Mouse (Mus musculus) myocyte (in vitro differentiated cells): ENCODE results near the gene Il34. TPM values are rescaled to one million over a fixed set of nuclear protein-coding genes. Genes with fewer than 3 reads are reported as not detected.
A peak's percentile ranks its signal among the peaks of the same experiment; 100 is the strongest.

Source experiments
- H3K27me3 ChIP-seq: one replicate; pipeline ENCODE4 v1.6.1; 2011; ENCODE audit not compliant: control insufficient read depth, insufficient read depth, insufficient read length
- H3K36me3 ChIP-seq: one replicate; pipeline ENCODE4 v1.6.1; 2011; ENCODE audit not compliant: control insufficient read depth, insufficient read depth
- H3K4me2 ChIP-seq: one replicate; pipeline ENCODE4 v1.6.1; 2011; ENCODE audit warnings: low read depth, control low read depth
- H3K4me3 ChIP-seq: one replicate; pipeline ENCODE4 v1.5.1; 2011; ENCODE audit warnings: mild to moderate bottlenecking, control low read depth, moderate library complexity
- H3K79me2 ChIP-seq: one replicate; pipeline ENCODE4 v1.6.1; 2011; ENCODE audit not compliant: control insufficient read depth, insufficient read depth
- H3ac ChIP-seq: one replicate; pipeline ENCODE4 v1.6.1; 2011; ENCODE audit not compliant: control insufficient read depth, insufficient read length
- CEBPB ChIP-seq: IDR thresholded peaks from 2 replicates; pipeline ENCODE4 v1.6.1; 2011; ENCODE audit warnings: mild to moderate bottlenecking, moderate library complexity; ENCODE audit not compliant: poor library complexity, insufficient read depth, severe bottlenecking
- E2F4 ChIP-seq: IDR thresholded peaks from one replicate; pipeline ENCODE4 v1.6.1; 2011; ENCODE audit warnings: mild to moderate bottlenecking, control low read depth, moderate library complexity; ENCODE audit not compliant: insufficient read depth
- MAX ChIP-seq: IDR thresholded peaks from one replicate; pipeline ENCODE4 v1.6.1; 2011; ENCODE audit warnings: low read depth, mild to moderate bottlenecking, control low read depth
- MYOD1 ChIP-seq, 3 experiments: IDR thresholded peaks; one replicate each; pipeline ENCODE4 v1.6.1; 2011; ENCODE audit warnings: control low read depth in 2 of 3, low read depth in 2 of 3, mild to moderate bottlenecking in 2 of 3, moderate library complexity in 1 of 3; ENCODE audit not compliant: insufficient read length in 2 of 3, control insufficient read depth in 1 of 3
- MYOG ChIP-seq, 3 experiments: IDR thresholded peaks; one replicate each; pipeline ENCODE4 v1.6.1; 2011; ENCODE audit warnings: control low read depth in 2 of 3, low read depth in 2 of 3, mild to moderate bottlenecking in 2 of 3; ENCODE audit not compliant: insufficient read length in 2 of 3, control insufficient read depth in 1 of 3, insufficient read depth in 1 of 3
- POLR2A ChIP-seq: IDR thresholded peaks from one replicate; pipeline ENCODE4 v1.6.1; 2011; ENCODE audit warnings: low read depth, mild to moderate bottlenecking, control low read depth, moderate library complexity; ENCODE audit not compliant: insufficient read length
- POLR2AphosphoS2 ChIP-seq: IDR thresholded peaks from one replicate; pipeline ENCODE4 v1.6.1; 2011; ENCODE audit warnings: low read depth, control low read depth; ENCODE audit not compliant: insufficient read length
- REST ChIP-seq: IDR thresholded peaks from one replicate; pipeline ENCODE4 v1.6.1; 2011; ENCODE audit warnings: mild to moderate bottlenecking, control low read depth, moderate library complexity; ENCODE audit not compliant: insufficient read depth, insufficient read length
- SRF ChIP-seq: IDR thresholded peaks from one replicate; pipeline ENCODE4 v1.6.1; 2011; ENCODE audit warnings: low read depth; ENCODE audit not compliant: control insufficient read depth, insufficient read length
- TCF12 ChIP-seq: IDR thresholded peaks from one replicate; pipeline ENCODE4 v1.6.1; 2011; ENCODE audit warnings: mild to moderate bottlenecking, control low read depth; ENCODE audit not compliant: poor library complexity, insufficient read depth, severe bottlenecking
- TCF3 ChIP-seq: IDR thresholded peaks from one replicate; pipeline ENCODE4 v1.6.1; 2011; ENCODE audit warnings: low read depth, control low read depth; ENCODE audit not compliant: insufficient read length
- USF1 ChIP-seq: IDR thresholded peaks from one replicate; pipeline ENCODE4 v1.6.1; 2011; ENCODE audit warnings: low read depth, mild to moderate bottlenecking, control low read depth, moderate library complexity
- polyA plus RNA-seq: library from polyadenylated mRNA; unstranded; fragments of >200 nt; fragmentation: generic; extraction: Trizol; gene quantifications from one replicate; pipeline ENCODE4 v1.2.1, GENCODE M21; 2012; ENCODE audit warnings: missing spikeins

Il34 gene
- polyA plus RNA-seq, 1 experiment: 13.4 TPM

DNA sequence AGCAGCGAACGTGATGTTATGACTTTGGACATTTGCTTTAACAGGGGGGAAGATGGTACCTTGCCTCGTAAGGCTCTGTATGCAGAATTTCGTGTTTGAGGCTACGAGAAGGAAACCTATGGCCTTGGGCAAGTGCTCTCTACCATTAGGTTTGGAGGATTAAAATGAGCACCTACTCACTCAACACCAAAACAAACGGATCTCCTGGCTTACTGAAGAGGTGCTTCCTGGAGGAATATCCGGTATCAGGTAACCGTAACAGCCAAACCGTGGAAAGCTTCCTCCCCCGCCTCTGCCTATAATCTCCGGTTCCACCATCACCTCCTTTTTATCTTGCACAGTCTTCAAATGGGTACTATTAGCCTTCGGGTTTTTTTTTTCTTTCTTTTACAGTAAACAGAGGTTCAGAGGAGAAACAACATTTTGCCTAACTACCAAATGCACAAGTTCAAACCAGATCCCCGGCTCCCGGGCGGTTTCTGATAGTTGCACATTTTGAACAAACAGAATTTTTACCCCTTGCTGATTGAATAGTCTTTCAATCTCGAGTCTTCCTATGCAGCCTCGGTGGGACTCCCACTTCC, 40.2 kb upstream of the Il34 start:
- peaks cover 47% of the 10 kb centered on the region for H3K36me3 ChIP-seq
- peaks cover 80% of the 10 kb centered on the region for H3K79me2 ChIP-seq
- H3K4me3 ChIP-seq: peak overlapping the region; percentile 89
- TF ChIP-seq E2F4: no peak
- no peak for TF ChIP-seq MAX
- TF ChIP-seq POLR2AphosphoS2: peak; percentile 25
- TF ChIP-seq CEBPB: no peak
- H3K4me2 ChIP-seq: peak overlapping the region; percentile 73
- H3K27me3 ChIP-seq: no peaks in the 10 kb centered on the region
- peak overlapping the region; percentile 47 for H3ac ChIP-seq

DNA sequence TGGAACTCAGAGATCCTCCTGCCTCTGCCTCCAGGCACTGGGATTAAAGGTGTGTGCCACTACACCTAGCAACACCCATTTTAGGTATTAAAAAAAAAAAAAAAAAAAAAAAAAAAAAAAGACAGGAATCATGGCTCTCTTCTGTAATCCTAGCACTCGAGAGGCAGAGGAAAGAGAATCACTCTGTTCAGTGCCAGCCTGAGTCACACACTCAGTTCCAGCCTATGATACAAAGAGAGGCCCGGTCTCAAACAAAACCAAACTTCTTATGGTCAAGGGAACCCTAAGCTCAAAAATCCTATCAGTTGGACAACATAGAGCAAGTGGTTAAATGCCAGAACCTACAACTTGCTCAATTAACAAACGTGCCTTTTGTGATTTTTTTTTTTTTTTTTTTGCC, 39.2 kb upstream of the Il34 start:
- Histone ChIP-seq H3K4me3 (peak overlapping the region; percentile 89), H3K36me3 (peaks cover 47% of the 10 kb centered on the region), H3K4me2 (peak overlapping the region; percentile 73), H3ac (no peak overlapping the region), H3K79me2 (peaks cover 89% of the 10 kb centered on the region), H3K27me3 (no peaks in the 10 kb centered on the region)
- TF ChIP-seq REST: no peak
- no peak for TF ChIP-seq MAX
- TF ChIP-seq MYOG (IDR thresholded peaks at IDR 0.05; ENCODE audit: control insufficient read depth in 1 of 3, insufficient read depth in 1 of 3, insufficient read length in 2 of 3, low read depth in 2 of 3): no peak
- TF ChIP-seq E2F4: no peak
- TF ChIP-seq TCF3: no peak
- no peak for TF ChIP-seq SRF
- no peak for TF ChIP-seq POLR2A
- TF ChIP-seq TCF12: no peak
- TF ChIP-seq POLR2AphosphoS2: no peak
- TF ChIP-seq USF1: no peak
- no peak for TF ChIP-seq MYOD1 (IDR thresholded peaks at IDR 0.05; ENCODE audit: control insufficient read depth in 1 of 3, insufficient read length in 2 of 3, low read depth in 2 of 3)
- no peak for TF ChIP-seq CEBPB

DNA sequence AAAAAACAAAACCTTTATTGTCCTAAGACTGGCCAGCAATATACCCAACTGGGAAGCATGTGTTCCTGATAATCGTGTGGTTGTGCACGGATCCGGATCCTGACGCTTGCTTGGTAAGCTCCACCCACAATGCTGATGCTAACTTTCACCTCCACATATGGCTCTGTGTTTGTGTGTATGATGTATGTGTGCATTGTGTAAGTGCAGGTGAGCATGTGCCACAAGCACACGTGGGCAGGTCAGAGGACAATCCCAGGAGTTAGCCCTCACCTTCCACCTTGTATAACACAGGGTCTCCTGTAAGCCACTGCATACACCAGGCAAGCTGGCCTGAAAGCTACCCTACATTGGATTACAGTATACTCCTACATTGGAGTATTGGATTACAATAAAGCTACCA, 37.5 kb upstream of the Il34 start:
- Histone ChIP-seq H3ac (no peak overlapping the region), H3K4me3 (no peak overlapping the region), H3K36me3 (peaks cover 59% of the 10 kb centered on the region), H3K79me2 (peaks cover 97% of the 10 kb centered on the region), H3K27me3 (no peaks in the 10 kb centered on the region), H3K4me2 (no peak overlapping the region)
- no peak for TF ChIP-seq CEBPB
- peak; percentile 64 for TF ChIP-seq POLR2AphosphoS2
- TF ChIP-seq POLR2A: peak; percentile 27

DNA sequence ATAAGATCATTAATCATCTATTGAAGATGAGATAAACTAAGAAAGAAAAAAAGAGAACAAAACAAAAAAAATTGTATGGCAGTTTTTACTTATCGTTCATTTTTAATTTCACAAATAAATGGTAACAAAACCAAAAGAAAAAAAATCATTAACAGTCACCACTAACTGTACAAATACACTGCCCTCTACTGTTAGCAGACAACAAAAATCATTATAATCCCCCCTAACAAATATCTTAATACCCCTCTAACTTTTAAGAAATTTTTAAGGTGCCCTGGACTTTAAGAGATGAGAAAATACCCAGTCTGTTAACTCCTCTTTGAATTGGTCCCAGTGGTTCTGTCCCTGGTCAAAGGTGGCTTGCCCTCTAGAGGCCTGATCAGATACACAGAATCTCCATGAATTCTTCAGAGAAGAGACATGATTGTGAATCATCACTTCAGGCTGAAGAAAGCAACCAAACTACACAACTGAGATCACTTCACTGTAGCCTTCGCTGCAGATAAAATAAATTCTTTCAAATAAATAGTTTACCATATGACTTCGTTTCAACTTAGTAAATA, 36.4 kb upstream of the Il34 start:
- H3K36me3 ChIP-seq: peaks cover 66% of the 10 kb centered on the region
- peaks cover 97% of the 10 kb centered on the region for H3K79me2 ChIP-seq
- no peak overlapping the region for H3K4me2 ChIP-seq
- TF ChIP-seq POLR2AphosphoS2 (no peak), MYOG (IDR thresholded peaks at IDR 0.05; ENCODE audit: control insufficient read depth in 1 of 3, insufficient read depth in 1 of 3, insufficient read length in 2 of 3, low read depth in 2 of 3) (no peak), MAX (no peak), REST (no peak), E2F4 (no peak), SRF (no peak), POLR2A (no peak), TCF3 (no peak), CEBPB (no peak), MYOD1 (IDR thresholded peaks at IDR 0.05; ENCODE audit: control insufficient read depth in 1 of 3, insufficient read length in 2 of 3, low read depth in 2 of 3) (no peak), TCF12 (no peak), USF1 (no peak)
- no peak overlapping the region for H3K4me3 ChIP-seq
- no peak overlapping the region for H3ac ChIP-seq
- no peaks in the 10 kb centered on the region for H3K27me3 ChIP-seq

DNA sequence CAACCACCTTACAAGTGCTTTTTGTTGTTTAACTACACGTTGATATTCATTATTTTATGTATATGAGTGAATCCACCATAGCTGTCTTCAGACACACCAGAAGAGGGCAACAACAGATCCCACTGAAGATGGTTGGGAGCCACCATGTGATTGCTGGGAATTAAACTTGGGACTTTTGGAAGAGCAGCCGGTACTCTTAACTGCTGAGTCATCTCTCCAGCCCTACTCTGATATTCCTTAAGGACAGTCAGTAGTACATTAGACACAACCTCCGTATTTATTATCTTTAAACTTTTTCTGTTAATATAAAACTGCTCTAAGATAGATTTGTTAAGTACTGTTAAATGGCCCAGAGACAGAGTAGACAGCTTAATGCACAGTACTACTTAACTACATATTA, 26.2 kb upstream of the Il34 start:
- Histone ChIP-seq H3K27me3 (no peaks in the 10 kb centered on the region), H3K4me2 (no peak overlapping the region)
- no peak for TF ChIP-seq MYOD1 (IDR thresholded peaks at IDR 0.05; ENCODE audit: control insufficient read depth in 1 of 3, insufficient read length in 2 of 3, low read depth in 2 of 3)
- TF ChIP-seq MYOG (IDR thresholded peaks at IDR 0.05; ENCODE audit: control insufficient read depth in 1 of 3, insufficient read depth in 1 of 3, insufficient read length in 2 of 3, low read depth in 2 of 3): no peak
- no peak for TF ChIP-seq TCF3
- no peak for TF ChIP-seq REST
- no peak for TF ChIP-seq CEBPB
- no peak for TF ChIP-seq POLR2AphosphoS2
- TF ChIP-seq POLR2A: no peak
- no peak for TF ChIP-seq E2F4

More for the DNA sequence above, 26.2 kb upstream of the Il34 start:
- Histone ChIP-seq H3K79me2 (peaks cover 76% of the 10 kb centered on the region), H3K36me3 (peaks cover 90% of the 10 kb centered on the region), H3ac (no peak overlapping the region), H3K4me3 (no peak overlapping the region)
